Mouse (Mus musculus): Measurements from ENCODE around the gene Tbc1d25. TPM values are rescaled to one million over a fixed set of nuclear protein-coding genes. Genes with fewer than 3 reads are reported as not detected.

Gene Tbc1d25
- total and polyA plus RNA-seq, 3 experiments = 8.0 to 23.4 TPM; not detected in 1

GRCm38 (mm10) chrX:8206694-8207197 is 30.8 kb upstream of the Tbc1d25 start:
- peak overlapping the region; percentile 70 for H3K9ac ChIP-seq (ENCODE audit: control insufficient read depth, low read depth, low read length, poor library complexity, severe bottlenecking)
- no peak for DNase-seq (ENCODE audit: low read depth, low spot score)
- H3K27me3 ChIP-seq (ENCODE audit: control insufficient read depth in 1 of 2, insufficient read depth in 2 of 2, low read length in 2 of 2) = no peaks in the 10 kb centered on the region
- H3K4me3 ChIP-seq (ENCODE audit: control insufficient read depth in 1 of 2, insufficient read depth in 1 of 2, low read depth in 2 of 2, low read length in 2 of 2) = peak overlapping the region; percentile 63 to 83
- H3K36me3 ChIP-seq (ENCODE audit: control insufficient read depth in 1 of 2, insufficient read depth in 2 of 2, low read length in 2 of 2) = peaks cover 0 to 14% of the 10 kb centered on the region in 2 experiments; a peak in 2 of 4 replicates
- peak overlapping the region; percentile 30 for H3K27ac ChIP-seq (ENCODE audit: control insufficient read depth, low read depth, low read length)
- H3K79me2 ChIP-seq (ENCODE audit: control insufficient read depth, insufficient read depth, low read length, poor library complexity) = no peaks in the 10 kb centered on the region
- 0 out of 2 replicates have a peak, but pooled peaks have one; percentile 7 for TF ChIP-seq MXI1 (IDR thresholded peaks at IDR 0.05; ENCODE audit: low read depth, low read length)
- no peak for TF ChIP-seq CTCF (IDR thresholded peaks at IDR 0.05 in 2 of 3, conservative IDR thresholded peaks at IDR 0.05 in 1 of 3; ENCODE audit: control insufficient read depth in 1 of 3, insufficient read depth in 1 of 3, low read depth in 2 of 3, low read length in 3 of 3, poor library complexity in 1 of 3, severe bottlenecking in 1 of 3)
- no peak for TF ChIP-seq NELFE (IDR thresholded peaks at IDR 0.05; ENCODE audit: low read depth, low read length)
- TF ChIP-seq USF2 (IDR thresholded peaks at IDR 0.05; ENCODE audit: borderline replicate concordance in 1 of 2, insufficient read depth in 1 of 2, low read depth in 1 of 2, low read length in 2 of 2) = no peak
- no peak for TF ChIP-seq JUND (IDR thresholded peaks at IDR 0.05; ENCODE audit: low read depth, low read length)
- TF ChIP-seq GATA1 (IDR thresholded peaks at IDR 0.05; ENCODE audit: low read depth, low read length) = peak; percentile 26; the same call in 1 of the 2 replicates
- TF ChIP-seq NRF1 (IDR thresholded peaks at IDR 0.05; ENCODE audit: insufficient read depth, low read depth, low read length, poor library complexity, severe bottlenecking) = no peak
- TF ChIP-seq KAT2A (conservative IDR thresholded peaks at IDR 0.05; ENCODE audit: low read depth, low read length) = no peak
- no peak for TF ChIP-seq ZNF384 (IDR thresholded peaks at IDR 0.05; ENCODE audit: low read depth, low read length)
- TF ChIP-seq USF1 (IDR thresholded peaks at IDR 0.05; ENCODE audit: low read depth, low read length) = no peak
- TF ChIP-seq MYC (IDR thresholded peaks at IDR 0.05; ENCODE audit: low read depth, low read length) = no peak
- no peak for TF ChIP-seq UBTF (IDR thresholded peaks at IDR 0.05; ENCODE audit: borderline replicate concordance, insufficient read depth, low read depth, low read length)
- TF ChIP-seq MAZ (IDR thresholded peaks at IDR 0.05; ENCODE audit: low read depth, low read length) = no peak
- H3K9me3 ChIP-seq (replicated peaks; ENCODE audit: insufficient read depth, low read length) = no peaks in the 10 kb centered on the region
- peaks cover 11 to 15% of the 10 kb centered on the region in 2 experiments for H3K4me1 ChIP-seq (ENCODE audit: control insufficient read depth in 1 of 2, insufficient read depth in 2 of 2, low read length in 2 of 2)

DNA sequence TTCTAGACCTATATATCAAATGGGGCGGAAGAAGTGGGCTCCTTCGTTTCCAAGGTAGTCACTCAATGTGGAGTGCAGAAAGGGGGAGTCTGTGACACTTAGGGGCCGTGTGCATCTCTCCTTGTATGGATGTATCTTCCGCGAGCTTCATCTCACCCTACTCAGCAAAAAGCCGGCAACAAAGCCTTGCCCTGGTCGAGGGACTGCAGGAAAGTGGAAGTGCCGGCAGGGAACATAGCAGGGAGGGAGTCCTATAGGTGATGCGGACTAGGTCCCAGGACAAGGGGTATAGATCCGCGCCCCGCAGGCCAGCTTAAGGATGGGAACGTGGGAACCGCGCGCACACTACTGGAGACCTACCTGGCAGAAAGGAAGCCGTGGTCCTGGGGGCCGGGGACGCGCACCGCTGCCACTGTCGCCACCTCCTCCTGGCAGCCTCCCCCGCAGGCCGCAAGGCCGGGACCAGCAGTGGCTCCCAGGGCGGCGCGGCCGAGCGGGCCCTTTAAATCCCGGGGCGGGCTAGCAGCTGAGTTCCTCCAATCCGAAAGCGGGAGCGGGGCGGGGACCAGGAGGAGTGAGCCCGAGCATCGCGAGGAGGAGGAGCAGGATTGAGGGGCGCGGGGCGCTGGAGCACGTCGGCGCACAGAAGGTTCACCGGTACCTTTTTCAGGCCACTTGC is 30.2 kb upstream of the Tbc1d25 start, which contains the start of gene Porcn:
Gene Porcn, minus strand, starts transcription at position 511 of the 679 bp plus-strand sequence.
- Histone ChIP-seq H3K27me3 (ENCODE audit: control insufficient read depth in 1 of 2, insufficient read depth in 2 of 2, low read length in 2 of 2) (no peaks in the 10 kb centered on the region), H3K79me2 (ENCODE audit: control insufficient read depth, insufficient read depth, low read length, poor library complexity) (no peaks in the 10 kb centered on the region), H3K9ac (ENCODE audit: control insufficient read depth, low read depth, low read length, poor library complexity, severe bottlenecking) (peak within 1 kb of the TSS; percentile 70), H3K36me3 (ENCODE audit: control insufficient read depth in 1 of 2, insufficient read depth in 2 of 2, low read length in 2 of 2) (peaks cover 0 to 14% of the 10 kb centered on the region in 2 experiments; a peak in 2 of 4 replicates), H3K27ac (ENCODE audit: control insufficient read depth, low read depth, low read length) (peak within 1 kb of the TSS; percentile 82), H3K4me1 (ENCODE audit: control insufficient read depth in 1 of 2, insufficient read depth in 2 of 2, low read length in 2 of 2) (peaks cover 10 to 13% of the 10 kb centered on the region in 2 experiments), H3K9me3 (replicated peaks; ENCODE audit: insufficient read depth, low read length) (no peaks in the 10 kb centered on the region), H3K4me3 (ENCODE audit: control insufficient read depth in 1 of 2, insufficient read depth in 1 of 2, low read depth in 2 of 2, low read length in 2 of 2) (peak within 1 kb of the TSS; percentile 63 to 83)
- peak; percentile 94 for DNase-seq (ENCODE audit: low read depth, low spot score)
- TF ChIP-seq CHD1 (IDR thresholded peaks at IDR 0.05; ENCODE audit: low read depth, low read length) (no peak), MEF2A (IDR thresholded peaks at IDR 0.05; ENCODE audit: extremely low read depth, insufficient replicate concordance, low read depth, low read length, poor library complexity, severe bottlenecking) (no peak), TCF12 (IDR thresholded peaks at IDR 0.05; ENCODE audit: low read depth, low read length) (peak; percentile 34; the same call in 1 of the 2 replicates), ZNF384 (IDR thresholded peaks at IDR 0.05; ENCODE audit: low read depth, low read length) (no peak), RAD21 (IDR thresholded peaks at IDR 0.05; ENCODE audit: low read depth, low read length) (no peak), RCOR1 (IDR thresholded peaks at IDR 0.05; ENCODE audit: low read depth, low read length) (0 out of 2 replicates have a peak, but pooled peaks have one; percentile 10), ZKSCAN1 (IDR thresholded peaks at IDR 0.05; ENCODE audit: low read depth, low read length) (no peak), CHD2 (IDR thresholded peaks at IDR 0.05; ENCODE audit: low read length) (peak; percentile 62), SMC3 (IDR thresholded peaks at IDR 0.05; ENCODE audit: low read depth, low read length) (no peak), USF1 (IDR thresholded peaks at IDR 0.05; ENCODE audit: low read depth, low read length) (no peak), KAT2A (conservative IDR thresholded peaks at IDR 0.05; ENCODE audit: low read depth, low read length) (no peak), JUND (IDR thresholded peaks at IDR 0.05; ENCODE audit: low read depth, low read length) (no peak), HCFC1 (IDR thresholded peaks at IDR 0.05; ENCODE audit: low read depth, low read length) (peak; percentile 74), POLR2AphosphoS2 (IDR thresholded peaks at IDR 0.05; ENCODE audit: low read length) (peak; percentile 78), MYC (IDR thresholded peaks at IDR 0.05; ENCODE audit: low read depth, low read length) (peak; percentile 11; the same call in 1 of the 2 replicates), ZMIZ1 (IDR thresholded peaks at IDR 0.05; ENCODE audit: low read depth, low read length) (peak; percentile 91), NRF1 (IDR thresholded peaks at IDR 0.05; ENCODE audit: insufficient read depth, low read depth, low read length, poor library complexity, severe bottlenecking) (peak; percentile 52; the same call in 1 of the 2 replicates), MAZ (IDR thresholded peaks at IDR 0.05; ENCODE audit: low read depth, low read length) (peak; percentile 50; the same call in 1 of the 2 replicates), POLR2A (IDR thresholded peaks at IDR 0.05; ENCODE audit: control insufficient read depth in 1 of 2, insufficient read depth in 1 of 2, low read depth in 1 of 2, low read length in 2 of 2, poor library complexity in 1 of 2) (peak; percentile 93 to 96), SIN3A (IDR thresholded peaks at IDR 0.05; ENCODE audit: low read length) (peak; percentile 81; the same call in 1 of the 2 replicates), NELFE (IDR thresholded peaks at IDR 0.05; ENCODE audit: low read depth, low read length) (peak; percentile 82), GABPA (IDR thresholded peaks at IDR 0.05; ENCODE audit: low read depth, low read length) (no peak)

Data from MEL (cell line).